Mouse (Mus musculus) limb, embryonic 13.5 days (tissue): ENCODE results near the gene Nsun2. TPM values are rescaled to one million over a fixed set of nuclear protein-coding genes. Genes with fewer than 3 reads are reported as not detected.
A peak's percentile ranks its signal among the peaks of the same experiment; 100 is the strongest.

Experiments
- ATAC-seq: fragments of 200-750 bp; cut with Nextera tagmentation; 2 replicates; pipeline ENCODE4 v1.8.0; 2017; ENCODE audit warnings: low read depth, moderate number of reproducible peaks, moderate TSS enrichment; ENCODE audit not compliant: low FRiP score
- H3K27ac ChIP-seq: fragments of 300-500 bp; sonication (generic); 2 replicates; pipeline ENCODE4 v1.5.1; 2015; ENCODE audit warnings: inconsistent platforms, mild to moderate bottlenecking, moderate library complexity
- H3K27me3 ChIP-seq: fragments of 300-500 bp; sonication (generic); 2 replicates; pipeline ENCODE4 v1.6.1; 2015; ENCODE audit warnings: mild to moderate bottlenecking, inconsistent platforms
- H3K36me3 ChIP-seq: fragments of 300-500 bp; sonication (generic); 2 replicates; pipeline ENCODE4 v1.6.1; 2015; ENCODE audit warnings: inconsistent platforms, mild to moderate bottlenecking, moderate library complexity
- H3K4me1 ChIP-seq: fragments of 300-500 bp; sonication (generic); 2 replicates; pipeline ENCODE4 v1.6.1; 2015; ENCODE audit warnings: inconsistent platforms
- H3K4me2 ChIP-seq: fragments of 300-500 bp; sonication (generic); replicated peaks from 2 replicates; pipeline ENCODE4 v1.6.1; 2015; ENCODE audit warnings: inconsistent platforms, mild to moderate bottlenecking, moderate library complexity
- H3K4me3 ChIP-seq: fragments of 300-500 bp; sonication (generic); 2 replicates; pipeline ENCODE4 v1.5.1; 2015; ENCODE audit warnings: moderate library complexity, mild to moderate bottlenecking, inconsistent platforms
- H3K9ac ChIP-seq: fragments of 300-500 bp; sonication (generic); 2 replicates; pipeline ENCODE4 v1.6.1; 2015; ENCODE audit warnings: mild to moderate bottlenecking, inconsistent platforms
- H3K9me3 ChIP-seq: fragments of 300-500 bp; sonication (generic); 2 replicates; pipeline ENCODE4 v1.6.1; 2016; ENCODE audit warnings: inconsistent platforms
- WGBS: fragments of 180-500 bp; shearing (Covaris S2); methylation state at CpG from one replicate; pipeline ENCODE4 v1.1.7; 2015; 5-methylcytosine and 5-hydroxymethylcytosine counted together
- polyA plus RNA-seq: library from polyadenylated mRNA; unstranded; fragments of >200 nt; fragmentation: Nextera tagmentation; extraction: Ambion mirVana; gene quantifications from 2 replicates; pipeline ENCODE4 v1.2.1, GENCODE M21; 2015

Nsun2 gene
- polyA plus RNA-seq, 1 experiment from 2014 or later, result 125 TPM

GRCm38 (mm10) chr13:69542571-69543352 is 9.2 kb downstream of the Nsun2 start:
- 43% methylated on average over 15 of the region's 17 CpGs for WGBS
- Histone ChIP-seq H3K27me3 (no peaks in the 10 kb centered on the region), H3K4me2 (0 out of 2 replicates have a peak overlapping the region, but pooled peaks have one; percentile 46), H3K4me1 (peaks cover 36% of the 10 kb centered on the region), H3K9ac (no peak overlapping the region), H3K36me3 (no peaks in the 10 kb centered on the region), H3K4me3 (no peak overlapping the region), H3K9me3 (no peaks in the 10 kb centered on the region), H3K27ac (no peak overlapping the region)
- ATAC-seq, result 0 out of 2 replicates have a peak, but pooled peaks have one; percentile 26

- Histone ChIP-seq H3K9me3 (no peaks in the 10 kb centered on the region), H3K27ac (no peak overlapping the region), H3K4me1 (peaks cover 31% of the 10 kb centered on the region), H3K27me3 (no peaks in the 10 kb centered on the region), H3K9ac (no peak overlapping the region; the same call in 1 of the 2 replicates), H3K36me3 (no peaks in the 10 kb centered on the region), H3K4me2 (peak overlapping the region; percentile 46), H3K4me3 (peak overlapping the region; percentile 8; the same call in 1 of the 2 replicates)
- 49% methylated on average over 12 of the region's 12 CpGs for WGBS
- ATAC-seq, result no peak
These were observed 10.0 kb downstream of the Nsun2 start for GRCm38 (mm10) chr13:69543595-69543994.

GRCm38 (mm10) chr13:69545019-69545418 is 11.5 kb downstream of the Nsun2 start:
- Histone ChIP-seq H3K4me3 (no peak overlapping the region), H3K36me3 (no peaks in the 10 kb centered on the region), H3K27me3 (no peaks in the 10 kb centered on the region), H3K4me1 (peaks cover 21% of the 10 kb centered on the region), H3K4me2 (no peak overlapping the region), H3K27ac (no peak overlapping the region), H3K9ac (no peak overlapping the region), H3K9me3 (no peaks in the 10 kb centered on the region)
- WGBS, result 32% methylated on average over 3 of the region's 3 CpGs
- ATAC-seq, result no peak

- H3K27ac ChIP-seq, result no peak overlapping the region
- no peaks in the 10 kb centered on the region for H3K9me3 ChIP-seq
- 0 out of 2 replicates have a peak, but pooled peaks cover 4% of the 10 kb centered on the region for H3K27me3 ChIP-seq
- no peak overlapping the region for H3K9ac ChIP-seq
- WGBS, result 70% methylated on average over 16 of the region's 16 CpGs
- H3K36me3 ChIP-seq, result no peaks in the 10 kb centered on the region
- H3K4me1 ChIP-seq, result peaks cover 12% of the 10 kb centered on the region
- no peak overlapping the region for H3K4me3 ChIP-seq
- no peak overlapping the region for H3K4me2 ChIP-seq
- ATAC-seq, result no peak
These were observed 14.1 kb downstream of the Nsun2 start for GRCm38 (mm10) chr13:69547488-69548180.

- Histone ChIP-seq H3K4me2 (no peak overlapping the region), H3K4me1 (no peaks in the 10 kb centered on the region), H3K9me3 (no peaks in the 10 kb centered on the region), H3K27ac (no peak overlapping the region), H3K4me3 (no peak overlapping the region), H3K9ac (no peak overlapping the region), H3K36me3 (no peaks in the 10 kb centered on the region), H3K27me3 (0 out of 2 replicates have a peak, but pooled peaks cover 4% of the 10 kb centered on the region)
- WGBS, result 36% methylated on average over 8 of the region's 8 CpGs
- no peak for ATAC-seq
These were observed 16.4 kb downstream of the Nsun2 start for GRCm38 (mm10) chr13:69549980-69550379.

GRCm38 (mm10) chr13:69550831-69551230 is 17.3 kb downstream of the Nsun2 start:
- H3K27ac ChIP-seq, result no peak overlapping the region
- H3K9me3 ChIP-seq, result no peaks in the 10 kb centered on the region
- H3K4me3 ChIP-seq, result no peak overlapping the region
- H3K9ac ChIP-seq, result no peak overlapping the region
- H3K4me2 ChIP-seq, result no peak overlapping the region
- no peaks in the 10 kb centered on the region for H3K4me1 ChIP-seq
- no peak for ATAC-seq
- WGBS, result 85% methylated on average over 2 of the region's 2 CpGs
- 0 out of 2 replicates have a peak, but pooled peaks cover 4% of the 10 kb centered on the region for H3K27me3 ChIP-seq
- H3K36me3 ChIP-seq, result no peaks in the 10 kb centered on the region

- WGBS, result 23% methylated on average over 5 of the region's 5 CpGs
- no peak overlapping the region for H3K9ac ChIP-seq
These were observed 19.5 kb downstream of the Nsun2 start for GRCm38 (mm10) chr13:69553024-69553423.

GRCm38 (mm10) chr13:69554255-69554654 is 20.7 kb downstream of the Nsun2 start:
- 75% methylated on average over 9 of the region's 9 CpGs for WGBS
- H3K27me3 ChIP-seq, result 0 out of 2 replicates have a peak, but pooled peaks cover 4% of the 10 kb centered on the region
- no peak overlapping the region for H3K9ac ChIP-seq
- no peak overlapping the region for H3K27ac ChIP-seq
- no peak for ATAC-seq
- no peak overlapping the region for H3K4me2 ChIP-seq
- H3K4me1 ChIP-seq, result no peaks in the 10 kb centered on the region
- no peaks in the 10 kb centered on the region for H3K36me3 ChIP-seq
- H3K4me3 ChIP-seq, result no peak overlapping the region
- no peaks in the 10 kb centered on the region for H3K9me3 ChIP-seq

More at GRCm38 (mm10) chr13:69553024-69553423, 19.5 kb downstream of the Nsun2 start:
- Histone ChIP-seq H3K4me2 (no peak overlapping the region), H3K27me3 (0 out of 2 replicates have a peak, but pooled peaks cover 4% of the 10 kb centered on the region), H3K36me3 (no peaks in the 10 kb centered on the region), H3K9me3 (no peaks in the 10 kb centered on the region), H3K4me1 (no peaks in the 10 kb centered on the region), H3K27ac (no peak overlapping the region), H3K4me3 (no peak overlapping the region)
- no peak for ATAC-seq

- H3K9ac ChIP-seq, result no peak overlapping the region
- WGBS, result 25% methylated on average over 8 of the region's 8 CpGs
These were observed 21.5 kb downstream of the Nsun2 start for GRCm38 (mm10) chr13:69555045-69555444.

GRCm38 (mm10) chr13:69555957-69556482 is 22.5 kb downstream of the Nsun2 start:
- H3K27me3 ChIP-seq, result no peaks in the 10 kb centered on the region
- H3K4me3 ChIP-seq, result no peak overlapping the region
- no peak overlapping the region for H3K4me2 ChIP-seq
- H3K27ac ChIP-seq, result no peak overlapping the region
- 82% methylated on average over 6 of the region's 6 CpGs for WGBS
- H3K4me1 ChIP-seq, result no peaks in the 10 kb centered on the region
- H3K9ac ChIP-seq, result no peak overlapping the region
- H3K36me3 ChIP-seq, result no peaks in the 10 kb centered on the region
- H3K9me3 ChIP-seq, result no peaks in the 10 kb centered on the region
- ATAC-seq, result no peak

More at GRCm38 (mm10) chr13:69555045-69555444, 21.5 kb downstream of the Nsun2 start:
- no peak for ATAC-seq
- H3K27me3 ChIP-seq, result 0 out of 2 replicates have a peak, but pooled peaks cover 4% of the 10 kb centered on the region
- H3K9me3 ChIP-seq, result no peaks in the 10 kb centered on the region
- H3K27ac ChIP-seq, result no peak overlapping the region
- no peaks in the 10 kb centered on the region for H3K36me3 ChIP-seq
- no peak overlapping the region for H3K4me3 ChIP-seq
- H3K4me1 ChIP-seq, result no peaks in the 10 kb centered on the region
- no peak overlapping the region for H3K4me2 ChIP-seq

- H3K4me2 ChIP-seq, result no peak overlapping the region
These were observed 23.2 kb downstream of the Nsun2 start for GRCm38 (mm10) chr13:69556728-69557127.

GRCm38 (mm10) chr13:69558098-69558660 is 24.6 kb downstream of the Nsun2 start:
- Histone ChIP-seq H3K9me3 (no peaks in the 10 kb centered on the region), H3K4me3 (no peak overlapping the region), H3K4me2 (no peak overlapping the region), H3K27me3 (no peaks in the 10 kb centered on the region), H3K27ac (no peak overlapping the region), H3K36me3 (no peaks in the 10 kb centered on the region), H3K4me1 (no peaks in the 10 kb centered on the region), H3K9ac (no peak overlapping the region)
- no peak for ATAC-seq
- WGBS, result 73% methylated on average over 6 of the region's 6 CpGs

More at GRCm38 (mm10) chr13:69556728-69557127, 23.2 kb downstream of the Nsun2 start:
- no peaks in the 10 kb centered on the region for H3K9me3 ChIP-seq
- H3K27ac ChIP-seq, result no peak overlapping the region
- no peak overlapping the region for H3K4me3 ChIP-seq
- H3K27me3 ChIP-seq, result no peaks in the 10 kb centered on the region
- H3K36me3 ChIP-seq, result no peaks in the 10 kb centered on the region
- H3K9ac ChIP-seq, result no peak overlapping the region
- no peaks in the 10 kb centered on the region for H3K4me1 ChIP-seq
- ATAC-seq, result no peak
